Mouse (Mus musculus): Measurements from ENCODE around the gene Fbf1.

- no peak for TF ChIP-seq CTCF (IDR thresholded peaks at IDR 0.05; ENCODE audit: borderline replicate concordance, extremely low read depth, insufficient read depth, insufficient read length)
- TF ChIP-seq POLR2A (IDR thresholded peaks at IDR 0.05; ENCODE audit: borderline replicate concordance, extremely low read depth, insufficient read depth, insufficient read length, poor library complexity, severe bottlenecking), result no peak
Observed at GRCm38 (mm10) chr11:116093771-116094565, 74.0 kb downstream of the Fbf1 start.

Data from brain, embryonic 14.5 days (tissue).